Mouse (Mus musculus) kidney, adult 2 months (tissue): ENCODE measurements at regions not wholly inside any gene's neighbourhood (a gene's known extent, or its start where the extent isn't known, plus 50 kb on each side); places are given as distances from the start of the nearest gene placed in this dataset.

Source experiments
- CTCF ChIP-seq: fragments of 200-500 bp; conservative IDR thresholded peaks from 2 replicates; pipeline ENCODE4 v1.5.1; 2011; ENCODE audit warnings: low read depth, mild to moderate bottlenecking, control low read depth, low read length, moderate library complexity, mixed read lengths; ENCODE audit not compliant: insufficient read depth, insufficient read length
- POLR2A ChIP-seq: fragments of 200-500 bp; IDR thresholded peaks from one replicate; pipeline ENCODE4 v1.6.1; 2011; ENCODE audit warnings: low read depth, low read length, control low read depth

DNA sequence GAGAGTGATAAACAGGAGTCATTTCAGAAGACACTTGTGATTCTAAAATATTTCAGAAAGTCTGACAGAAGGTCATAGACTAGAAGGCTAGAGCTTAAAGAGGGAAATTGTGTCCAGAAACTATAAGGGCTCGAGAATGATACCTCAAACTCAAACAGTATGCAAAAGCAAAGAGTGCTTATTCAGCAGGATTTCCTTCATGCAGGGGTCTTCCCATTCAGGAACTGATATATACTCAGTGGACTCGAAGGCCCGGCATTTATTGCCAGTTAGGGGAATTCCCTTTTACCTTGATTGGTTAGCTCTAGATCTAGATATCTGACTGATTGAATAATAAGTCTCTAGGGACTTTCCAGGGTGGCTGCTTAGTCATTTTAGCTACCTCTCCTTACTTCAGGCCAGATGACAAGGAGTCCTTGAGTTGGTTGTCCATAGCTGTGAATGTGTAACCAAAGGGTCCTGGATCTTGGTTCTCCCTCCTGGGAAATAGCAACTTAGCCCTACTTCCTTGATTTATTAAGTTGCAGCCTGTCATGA, 312.6 kb upstream of the Gm38303 start:
- no peak for TF ChIP-seq CTCF
- no peak for TF ChIP-seq POLR2A
